Mouse (Mus musculus) midbrain, embryonic 16.5 days (tissue): ENCODE data around the gene Rrbp1. TPM values are rescaled to one million over a fixed set of nuclear protein-coding genes. Genes with fewer than 3 reads are reported as not detected.

ENCODE experiments used
- ATAC-seq: fragments of 200-750 bp; cut with Nextera tagmentation; 2 replicates; pipeline ENCODE4 v1.8.0; 2017; ENCODE audit warnings: moderate TSS enrichment
- H3K27ac ChIP-seq: fragments of 300-500 bp; sonication (generic); 2 replicates; pipeline ENCODE4 v1.5.1; 2014; ENCODE audit warnings: mild to moderate bottlenecking, low read length, mixed read lengths
- H3K27me3 ChIP-seq: fragments of 300-500 bp; sonication (generic); 2 replicates; pipeline ENCODE4 v1.6.1; 2014; ENCODE audit warnings: low read depth, low read length, mixed read lengths; ENCODE audit not compliant: control insufficient read depth, insufficient read depth
- H3K36me3 ChIP-seq: fragments of 300-500 bp; sonication (generic); 2 replicates; pipeline ENCODE4 v1.6.1; 2014; ENCODE audit warnings: mild to moderate bottlenecking, low read length, moderate library complexity, mixed read lengths; ENCODE audit not compliant: control insufficient read depth, insufficient read depth
- H3K4me1 ChIP-seq: fragments of 300-500 bp; sonication (generic); 2 replicates; pipeline ENCODE4 v1.6.1; 2014; ENCODE audit warnings: mild to moderate bottlenecking, low read length, mixed read lengths; ENCODE audit not compliant: control insufficient read depth, insufficient read depth
- H3K4me2 ChIP-seq: fragments of 300-500 bp; sonication (generic); 2 replicates; pipeline ENCODE4 v1.6.1; 2014; ENCODE audit warnings: mild to moderate bottlenecking, low read length, mixed read lengths
- H3K4me3 ChIP-seq: fragments of 300-500 bp; sonication (generic); 2 replicates; pipeline ENCODE4 v1.5.1; 2014; ENCODE audit warnings: low read depth, mild to moderate bottlenecking, low read length, moderate library complexity, mixed read lengths
- H3K9ac ChIP-seq: fragments of 300-500 bp; sonication (generic); 2 replicates; pipeline ENCODE4 v1.6.1; 2014; ENCODE audit warnings: low read depth, low read length, mixed read lengths
- H3K9me3 ChIP-seq: fragments of 300-500 bp; sonication (generic); replicated peaks from 2 replicates; pipeline ENCODE4 v1.6.1; 2014; ENCODE audit warnings: mild to moderate bottlenecking, low read length, mixed read lengths; ENCODE audit not compliant: control insufficient read depth, poor library complexity, severe bottlenecking
- WGBS: fragments of 180-500 bp; shearing (Covaris S2); extraction: QIAGEN DNeasy Blood & Tissue Kit; methylation state at CpG from one replicate; pipeline ENCODE4 v1.1.7; 2014; 5-methylcytosine and 5-hydroxymethylcytosine counted together
- polyA plus RNA-seq: library from polyadenylated mRNA; unstranded; fragments of >200 nt; fragmentation: Nextera tagmentation; extraction: Ambion mirVana; gene quantifications from 2 replicates; pipeline ENCODE4 v1.2.1, GENCODE M21; 2015

The Rrbp1 gene
- 23.8 and 24.1 TPM in 2 replicates for polyA plus RNA-seq

- peak within 1 kb of the TSS; percentile 76 for H3K9ac ChIP-seq
- no peaks in the 10 kb centered on the region for H3K27me3 ChIP-seq
- peak within 1 kb of the TSS; percentile 87 for H3K4me3 ChIP-seq
- ATAC-seq: peak; percentile 99
- no peaks in the 10 kb centered on the region for H3K9me3 ChIP-seq
- under 1% methylated on average over 49 of the region's 53 CpGs for WGBS
- H3K4me1 ChIP-seq: peaks cover 10% of the 10 kb centered on the region
- peak within 1 kb of the TSS; percentile 69 for H3K4me2 ChIP-seq
- H3K27ac ChIP-seq: peak within 1 kb of the TSS; percentile 74
- H3K36me3 ChIP-seq: no peaks in the 10 kb centered on the region
Measured at GRCm38 (mm10) chr2:144011080-144011551, at the start of gene Rrbp1. Gene Rrbp1, minus strand, starts transcription at chr2:144011263.

- no peak for ATAC-seq
- Histone ChIP-seq H3K9me3 (no peaks in the 10 kb centered on the region), H3K36me3 (no peaks in the 10 kb centered on the region), H3K27ac (no peak overlapping the region), H3K4me3 (no peak overlapping the region), H3K9ac (no peak overlapping the region), H3K4me1 (no peaks in the 10 kb centered on the region), H3K27me3 (no peaks in the 10 kb centered on the region), H3K4me2 (no peak overlapping the region)
- 77% methylated on average over 2 of the region's 2 CpGs for WGBS
Measured at GRCm38 (mm10) chr2:144057735-144058134, 46.7 kb upstream of the Rrbp1 start.

- no peak overlapping the region for H3K4me3 ChIP-seq
- H3K27me3 ChIP-seq: no peaks in the 10 kb centered on the region
- H3K9ac ChIP-seq: no peak overlapping the region
- 85% methylated on average over 8 of the region's 8 CpGs for WGBS
- ATAC-seq: no peak
- no peaks in the 10 kb centered on the region for H3K4me1 ChIP-seq
- no peak overlapping the region for H3K27ac ChIP-seq
- H3K9me3 ChIP-seq: no peaks in the 10 kb centered on the region
- no peak overlapping the region for H3K4me2 ChIP-seq
- no peaks in the 10 kb centered on the region for H3K36me3 ChIP-seq
Measured at GRCm38 (mm10) chr2:144052410-144053065, 41.5 kb upstream of the Rrbp1 start.

- WGBS: 93% methylated on average over 6 of the region's 6 CpGs
- no peak overlapping the region for H3K9ac ChIP-seq
- H3K4me1 ChIP-seq: peaks cover 6% of the 10 kb centered on the region; the same call in 1 of the 2 replicates
- no peak for ATAC-seq
- H3K27me3 ChIP-seq: no peaks in the 10 kb centered on the region
- no peaks in the 10 kb centered on the region for H3K9me3 ChIP-seq
- no peak overlapping the region for H3K4me3 ChIP-seq
- no peaks in the 10 kb centered on the region for H3K36me3 ChIP-seq
- H3K27ac ChIP-seq: no peak overlapping the region
- H3K4me2 ChIP-seq: no peak overlapping the region
Measured at GRCm38 (mm10) chr2:144050861-144051260, 39.8 kb upstream of the Rrbp1 start.

GRCm38 (mm10) chr2:144050146-144050680 lies 39.1 kb upstream of the Rrbp1 start:
- H3K9me3 ChIP-seq: no peaks in the 10 kb centered on the region
- H3K27ac ChIP-seq: no peak overlapping the region
- no peaks in the 10 kb centered on the region for H3K27me3 ChIP-seq
- peaks cover 6% of the 10 kb centered on the region; the same call in 1 of the 2 replicates for H3K4me1 ChIP-seq
- H3K4me3 ChIP-seq: no peak overlapping the region
- no peak for ATAC-seq
- H3K9ac ChIP-seq: no peak overlapping the region
- 86% methylated on average over 8 of the region's 8 CpGs for WGBS
- no peaks in the 10 kb centered on the region for H3K36me3 ChIP-seq
- no peak overlapping the region for H3K4me2 ChIP-seq

- Histone ChIP-seq H3K27me3 (no peaks in the 10 kb centered on the region), H3K9ac (no peak overlapping the region), H3K9me3 (peaks cover 7% of the 10 kb centered on the region; the same call in 1 of the 2 replicates), H3K4me2 (no peak overlapping the region), H3K4me3 (no peak overlapping the region), H3K4me1 (peaks cover 6% of the 10 kb centered on the region; the same call in 1 of the 2 replicates), H3K27ac (no peak overlapping the region), H3K36me3 (no peaks in the 10 kb centered on the region)
- WGBS: 80% methylated on average over 11 of the region's 11 CpGs
- no peak for ATAC-seq
Measured at GRCm38 (mm10) chr2:144046916-144047315, 35.9 kb upstream of the Rrbp1 start.

DNA sequence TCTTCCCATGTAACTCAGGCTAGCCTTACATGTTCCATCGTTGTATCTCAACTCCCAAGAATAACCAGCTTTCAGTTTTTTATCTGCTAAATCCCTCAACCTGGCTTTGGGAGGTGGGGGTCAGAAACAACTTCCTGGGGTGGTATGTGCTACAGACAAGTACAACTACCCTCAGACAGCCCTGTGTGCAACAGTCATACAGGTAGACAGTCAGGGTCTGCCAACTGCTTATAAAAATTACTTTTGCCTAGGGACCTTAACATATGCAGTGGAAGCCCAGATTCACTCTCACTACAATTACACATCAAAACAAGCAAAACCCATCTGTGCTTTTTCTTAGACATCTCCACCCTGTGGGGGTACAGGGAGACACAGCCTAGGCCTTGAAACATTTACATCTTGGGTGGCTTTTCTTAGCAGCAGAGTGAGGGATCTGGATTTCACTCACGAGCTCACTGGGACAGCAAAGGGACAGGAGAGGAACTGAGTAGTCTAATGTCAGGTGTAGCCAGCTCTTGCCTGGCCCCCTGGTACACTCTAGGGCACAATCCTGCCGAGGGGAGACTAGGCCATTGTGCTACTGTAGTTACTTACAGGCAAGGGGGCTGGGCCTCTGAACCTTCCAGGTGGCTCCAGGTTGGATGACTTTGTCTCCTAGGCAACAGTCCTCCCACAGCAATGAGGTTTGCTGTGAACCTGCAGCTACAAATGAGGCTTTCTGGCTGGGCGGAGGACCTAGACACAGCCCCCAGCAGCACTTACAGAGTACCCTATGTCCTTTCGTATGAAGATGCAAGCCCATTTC lies 34.9 kb upstream of the Rrbp1 start:
- ATAC-seq: peak; percentile 58; the same call in 1 of the 2 replicates
- 61% methylated on average over 5 of the region's 5 CpGs for WGBS

GRCm38 (mm10) chr2:144044726-144045125 lies 33.7 kb upstream of the Rrbp1 start:
- whole genome bisulfite sequencing: 84% methylated on average over 6 of the region's 6 CpGs
- Histone ChIP-seq H3K9me3 (peaks cover 7% of the 10 kb centered on the region; the same call in 1 of the 2 replicates), H3K4me2 (no peak overlapping the region), H3K27ac (no peak overlapping the region), H3K36me3 (no peaks in the 10 kb centered on the region), H3K4me1 (peaks cover 6% of the 10 kb centered on the region; the same call in 1 of the 2 replicates), H3K27me3 (no peaks in the 10 kb centered on the region), H3K9ac (no peak overlapping the region), H3K4me3 (no peak overlapping the region)
- ATAC-seq: no peak

More for the DNA sequence above, 34.9 kb upstream of the Rrbp1 start:
- Histone ChIP-seq H3K4me3 (no peak overlapping the region), H3K27ac (no peak overlapping the region), H3K9ac (no peak overlapping the region), H3K27me3 (no peaks in the 10 kb centered on the region), H3K36me3 (no peaks in the 10 kb centered on the region), H3K9me3 (peaks cover 7% of the 10 kb centered on the region; the same call in 1 of the 2 replicates), H3K4me1 (peaks cover 6% of the 10 kb centered on the region; the same call in 1 of the 2 replicates), H3K4me2 (no peak overlapping the region)
